Mouse (Mus musculus): ENCODE measurements around the gene Aak1. TPM values are rescaled to one million over a fixed set of nuclear protein-coding genes. Genes with fewer than 3 reads are reported as not detected.
A peak's percentile ranks its signal among the peaks of the same experiment; 100 is the strongest.

Gene Aak1
- total and polyA plus RNA-seq, 2 experiments from 2014 or later = 32.6 to 80.8 TPM

DNA sequence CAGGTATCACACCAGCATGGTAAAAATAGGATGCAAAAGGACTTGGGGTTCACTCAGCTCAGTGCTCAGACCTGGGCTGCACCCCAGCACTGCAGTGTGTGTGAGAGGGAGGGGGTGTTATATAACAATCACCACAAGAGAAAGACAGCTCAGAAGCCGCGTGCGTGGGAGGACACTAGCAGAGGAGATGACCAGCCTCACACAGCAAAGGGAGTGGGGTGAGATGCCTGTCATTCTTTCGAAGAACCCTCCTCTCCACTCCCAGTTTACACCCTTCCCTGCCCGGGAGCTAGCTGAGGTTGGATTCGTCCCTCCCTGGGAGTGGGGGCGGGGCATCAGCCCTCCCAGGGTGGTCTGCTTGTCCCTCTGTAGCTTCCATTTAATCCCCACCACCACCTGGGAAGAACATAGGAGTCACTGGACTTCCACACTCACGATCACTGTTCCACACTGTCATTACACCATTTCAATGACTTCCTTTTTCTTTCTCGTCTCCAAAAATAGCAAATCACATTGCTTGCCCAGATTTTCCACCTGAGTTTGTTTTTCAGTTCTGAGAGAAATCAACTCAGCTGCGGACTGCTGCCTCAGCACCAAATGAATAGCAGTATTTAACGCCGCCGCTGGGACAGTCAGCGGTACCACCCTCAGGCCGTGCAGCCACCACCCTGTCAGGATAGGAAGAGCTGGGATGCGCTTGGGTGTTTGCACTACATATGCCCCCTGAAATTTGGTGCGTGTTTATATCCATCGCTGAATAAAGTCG lies 26.8 kb upstream of the Aak1 start:
- Histone ChIP-seq H3K9me3 (ENCODE audit: low read length) (no peaks in the 10 kb centered on the region), H3K4me1 (ENCODE audit: insufficient read depth, low read length) (no peaks in the 10 kb centered on the region), H3K27ac (no peak overlapping the region; the same call in 1 of the 2 replicates), H3K27me3 (ENCODE audit: insufficient read depth, low read length) (no peaks in the 10 kb centered on the region), H3K4me2 (ENCODE audit: low read depth, low read length) (peak overlapping the region; percentile 56), H3K9ac (replicated peaks; ENCODE audit: low read length) (no peak overlapping the region), H3K4me3 (ENCODE audit: low read length) (peak overlapping the region; percentile 22), H3K36me3 (ENCODE audit: insufficient read depth, low read length) (no peaks in the 10 kb centered on the region)
- peak; percentile 45 for DNase-seq (ENCODE audit: low spot score)
- WGBS = 5% methylated on average over 19 of the region's 19 CpGs
- TF ChIP-seq CTCF (IDR thresholded peaks at IDR 0.05; ENCODE audit: low read depth) = no peak
- ATAC-seq = peak; percentile 83

DNA sequence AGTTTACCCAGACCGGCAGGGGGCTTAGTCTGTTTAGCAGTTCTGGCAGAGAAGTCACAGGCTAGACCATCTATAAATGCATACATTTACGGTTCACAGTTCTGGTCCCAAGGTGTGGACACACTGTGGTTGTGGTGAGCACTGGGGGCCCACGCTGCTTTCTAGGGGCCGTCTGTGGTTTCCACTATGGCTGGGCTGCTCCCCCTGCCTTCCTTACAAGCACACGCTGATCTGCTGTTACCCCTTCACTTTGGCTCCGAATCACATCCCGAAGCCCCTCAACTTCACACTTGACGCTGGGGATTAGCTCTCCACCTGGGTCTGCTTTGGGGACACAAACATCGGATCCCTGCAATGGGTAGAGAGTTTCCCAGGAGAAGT lies 26.3 kb upstream of the Aak1 start:
- H3K36me3 ChIP-seq (ENCODE audit: insufficient read depth, low read length) = no peaks in the 10 kb centered on the region
- peak overlapping the region; percentile 22 for H3K4me3 ChIP-seq (ENCODE audit: low read length)
- H3K9me3 ChIP-seq (ENCODE audit: low read length) = no peaks in the 10 kb centered on the region
- no peaks in the 10 kb centered on the region for H3K27me3 ChIP-seq (ENCODE audit: insufficient read depth, low read length)
- 32% methylated on average over 9 of the region's 9 CpGs for WGBS
- H3K4me2 ChIP-seq (ENCODE audit: low read depth, low read length) = peak overlapping the region; percentile 56
- TF ChIP-seq CTCF (IDR thresholded peaks at IDR 0.05; ENCODE audit: low read depth) = peak; percentile 19; the same call in 1 of the 2 replicates
- H3K4me1 ChIP-seq (ENCODE audit: insufficient read depth, low read length) = no peaks in the 10 kb centered on the region
- 0 out of 2 replicates have a peak, but pooled peaks have one; percentile 9 for ATAC-seq
- H3K9ac ChIP-seq (replicated peaks; ENCODE audit: low read length) = no peak overlapping the region
- H3K27ac ChIP-seq = no peak overlapping the region
- DNase-seq (ENCODE audit: low spot score) = no peak

DNA sequence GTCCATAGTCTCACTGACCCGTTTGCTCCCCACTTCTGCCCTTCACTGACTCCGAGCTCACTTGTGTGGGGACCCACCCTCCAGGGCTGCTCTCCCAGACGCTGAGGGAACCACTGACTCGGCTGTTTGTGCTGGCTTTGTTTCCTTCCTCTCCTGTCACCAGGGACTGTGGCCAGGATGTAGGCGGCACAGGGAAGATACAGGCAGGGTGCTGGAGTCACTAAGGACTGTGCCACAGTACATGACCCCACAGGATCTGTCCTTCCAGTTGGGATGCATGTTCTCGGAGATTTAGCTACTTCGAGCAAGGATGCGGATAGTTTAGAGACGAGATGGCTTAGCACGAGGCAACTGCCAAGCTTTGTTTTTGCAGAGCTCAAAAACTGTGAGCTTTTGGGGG lies 25.5 kb upstream of the Aak1 start:
- TF ChIP-seq CTCF (IDR thresholded peaks at IDR 0.05; ENCODE audit: low read depth) = no peak
- H3K27me3 ChIP-seq (ENCODE audit: insufficient read depth, low read length) = no peaks in the 10 kb centered on the region
- H3K4me2 ChIP-seq (ENCODE audit: low read depth, low read length) = no peak overlapping the region
- H3K4me1 ChIP-seq (ENCODE audit: insufficient read depth, low read length) = no peaks in the 10 kb centered on the region
- no peaks in the 10 kb centered on the region for H3K9me3 ChIP-seq (ENCODE audit: low read length)
- H3K4me3 ChIP-seq (ENCODE audit: low read length) = no peak overlapping the region
- DNase-seq (ENCODE audit: low spot score) (no peak), ATAC-seq (no peak)
- 44% methylated on average over 10 of the region's 10 CpGs for WGBS
- no peaks in the 10 kb centered on the region for H3K36me3 ChIP-seq (ENCODE audit: insufficient read depth, low read length)
- H3K27ac ChIP-seq = no peak overlapping the region
- H3K9ac ChIP-seq (replicated peaks; ENCODE audit: low read length) = no peak overlapping the region

DNA sequence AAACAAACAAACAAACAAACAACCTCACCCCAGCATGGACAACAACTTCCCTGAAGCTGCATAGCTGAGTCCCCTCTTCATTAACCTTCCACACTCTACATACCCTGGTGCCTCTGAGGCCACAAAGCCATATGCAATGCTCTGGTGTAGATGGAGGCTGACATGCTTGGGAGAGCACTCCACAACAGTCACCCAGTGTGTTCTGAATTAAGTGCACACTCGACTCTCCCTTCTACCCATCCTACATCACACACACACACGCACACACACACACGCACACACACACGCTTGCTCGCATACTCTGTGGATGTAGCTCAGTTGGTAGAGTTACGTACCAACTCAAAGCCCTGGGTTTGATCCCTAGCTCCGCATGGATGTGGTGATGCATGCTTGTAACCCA lies 24.9 kb upstream of the Aak1 start:
- H3K9ac ChIP-seq (replicated peaks; ENCODE audit: low read length) = no peak overlapping the region

DNA sequence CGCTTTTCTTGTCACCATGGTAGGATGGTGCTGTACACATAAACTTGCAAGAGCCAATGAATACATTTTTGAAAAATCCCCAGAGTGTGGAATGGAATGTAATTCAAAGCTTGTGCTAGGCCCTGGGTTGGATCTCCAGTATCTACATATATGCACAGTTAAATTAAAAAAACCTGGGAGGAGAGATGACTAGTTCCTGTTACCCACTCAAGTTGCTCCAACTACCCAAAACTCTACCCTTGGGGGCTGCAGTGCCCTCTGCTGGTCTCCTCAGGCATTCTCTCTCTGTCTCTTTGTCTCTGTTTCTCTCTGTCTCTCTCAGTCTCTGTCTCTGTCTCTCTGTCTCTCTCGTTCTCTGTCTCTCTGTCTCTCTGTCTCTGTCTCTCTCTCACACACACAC lies 21.9 kb upstream of the Aak1 start:
- no peak overlapping the region for H3K27ac ChIP-seq
- ATAC-seq = no peak

More for the DNA sequence above, 24.9 kb upstream of the Aak1 start:
- Histone ChIP-seq H3K4me2 (ENCODE audit: low read depth, low read length) (no peak overlapping the region), H3K4me3 (ENCODE audit: low read length) (no peak overlapping the region), H3K36me3 (ENCODE audit: insufficient read depth, low read length) (no peaks in the 10 kb centered on the region), H3K4me1 (ENCODE audit: insufficient read depth, low read length) (no peaks in the 10 kb centered on the region), H3K27me3 (ENCODE audit: insufficient read depth, low read length) (no peaks in the 10 kb centered on the region), H3K9me3 (ENCODE audit: low read length) (no peaks in the 10 kb centered on the region), H3K27ac (no peak overlapping the region)
- no peak for DNase-seq (ENCODE audit: low spot score)
- no peak for TF ChIP-seq CTCF (IDR thresholded peaks at IDR 0.05; ENCODE audit: low read depth)
- ATAC-seq = no peak
- WGBS = 92% methylated on average over 7 of the region's 7 CpGs

DNA sequence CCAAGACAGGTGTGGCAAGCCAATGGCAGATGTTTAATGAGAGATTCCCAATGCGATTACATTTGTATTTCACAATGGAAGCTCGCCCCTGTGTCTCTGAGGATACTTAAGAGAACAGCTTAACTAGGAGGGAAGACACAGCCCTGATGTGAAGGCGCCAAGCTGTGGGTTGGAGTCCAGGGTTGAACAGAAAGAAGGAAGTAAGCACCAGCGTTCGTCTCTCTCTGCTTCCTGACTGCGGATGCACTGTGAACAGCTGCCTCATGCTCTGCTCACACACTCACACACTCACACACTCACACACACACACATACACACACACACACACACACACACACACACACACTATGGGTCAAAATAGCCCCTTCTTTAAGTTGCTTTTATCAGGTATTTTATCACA lies 19.5 kb upstream of the Aak1 start:
- Histone ChIP-seq H3K27ac (no peak overlapping the region), H3K4me1 (ENCODE audit: insufficient read depth, low read length) (no peaks in the 10 kb centered on the region), H3K27me3 (ENCODE audit: insufficient read depth, low read length) (no peaks in the 10 kb centered on the region), H3K4me2 (ENCODE audit: low read depth, low read length) (no peak overlapping the region), H3K36me3 (ENCODE audit: insufficient read depth, low read length) (no peaks in the 10 kb centered on the region), H3K9ac (replicated peaks; ENCODE audit: low read length) (no peak overlapping the region), H3K9me3 (ENCODE audit: low read length) (no peaks in the 10 kb centered on the region), H3K4me3 (ENCODE audit: low read length) (no peak overlapping the region)
- ATAC-seq (no peak), DNase-seq (ENCODE audit: low spot score) (no peak)
- no peak for TF ChIP-seq CTCF (IDR thresholded peaks at IDR 0.05; ENCODE audit: low read depth)
- 81% methylated on average over 6 of the region's 6 CpGs for WGBS

More for the DNA sequence above, 21.9 kb upstream of the Aak1 start:
- WGBS = 90% methylated on average over 2 of the region's 2 CpGs
- Histone ChIP-seq H3K4me1 (ENCODE audit: insufficient read depth, low read length) (no peaks in the 10 kb centered on the region), H3K4me3 (ENCODE audit: low read length) (no peak overlapping the region), H3K9ac (replicated peaks; ENCODE audit: low read length) (no peak overlapping the region), H3K36me3 (ENCODE audit: insufficient read depth, low read length) (no peaks in the 10 kb centered on the region), H3K9me3 (ENCODE audit: low read length) (no peaks in the 10 kb centered on the region), H3K4me2 (ENCODE audit: low read depth, low read length) (no peak overlapping the region), H3K27me3 (ENCODE audit: insufficient read depth, low read length) (no peaks in the 10 kb centered on the region)
- 0 out of 2 replicates have a peak, but pooled peaks have one; percentile 2 for TF ChIP-seq CTCF (IDR thresholded peaks at IDR 0.05; ENCODE audit: low read depth)
- no peak for DNase-seq (ENCODE audit: low spot score)
